Comparison of ENCODE assay signal across 40 mouse cellular contexts in the genomic region with DNA sequence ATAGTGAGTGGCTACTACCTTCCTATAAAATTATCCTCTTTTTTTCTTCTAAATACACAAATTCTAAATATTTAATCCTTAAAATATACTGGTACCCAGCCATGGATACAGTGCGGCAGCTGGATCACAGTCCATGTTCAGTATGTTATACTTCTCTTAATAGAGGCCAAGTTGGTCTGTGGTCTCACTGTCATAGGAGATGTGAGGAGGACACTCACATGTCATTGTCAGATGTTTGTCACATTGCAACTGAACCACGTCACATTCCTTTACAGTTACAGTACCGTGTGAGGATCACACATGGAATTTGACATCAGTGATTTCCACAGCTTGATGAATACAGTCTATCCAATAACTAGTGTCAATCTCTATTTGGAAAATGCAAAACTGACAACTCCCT. TPM values are rescaled to one million over a fixed set of nuclear protein-coding genes. Genes with fewer than 3 reads are reported as not detected.
DNase-seq lines count a peak whose midpoint lies in the region; ATAC-seq and TF ChIP-seq lines count a peak whose summit lies in the region.
"Had no signal": no experiment of that assay in that cellular context is flagged by ENCODE, and none has a peak within 500 bp of the region (broad histone marks: within the 10 kb centered on the region; RNA-seq: fewer than 3 reads in every experiment).

No protein-coding gene starts in this region.

- 0 out of 2 replicates have a peak overlapping the region, but pooled peaks have one; percentile 39 for H3K27ac ChIP-seq in heart, embryonic 15.5 days
- no peak overlapping the region for H3K27ac ChIP-seq in heart, embryonic 10.5 days
- H3K27ac ChIP-seq in bone marrow macrophage, adult 2 months (ENCODE audit: insufficient read depth, low read depth, low read length): peak overlapping the region; percentile 50; the same call in 1 of the 2 replicates
- H3K27ac ChIP-seq in macrophage: peak overlapping the region; percentile 93
- H3K27ac ChIP-seq: embryonic facial prominence, embryonic 12.5 days; hindbrain, postnatal 0 days; liver, embryonic 14.5 days; midbrain, embryonic 12.5 days; neural tube, embryonic 13.5 days had no signal

- no peaks in the 10 kb centered on the region for H3K9me3 ChIP-seq in heart, embryonic 15.5 days (replicated peaks)
- no peaks in the 10 kb centered on the region for H3K9me3 ChIP-seq in heart, embryonic 10.5 days
- H3K9me3 ChIP-seq: embryonic facial prominence, embryonic 12.5 days; midbrain, embryonic 12.5 days; neural tube, embryonic 13.5 days; stomach, embryonic 15.5 days had no signal

- H3K79me2 ChIP-seq in macrophage (ENCODE audit: inconsistent target): peaks cover 35% of the 10 kb centered on the region

- WGBS in heart, embryonic 15.5 days: 77% methylated on average over 3 of the region's 3 CpGs
- WGBS in heart, embryonic 10.5 days: 92% methylated on average over 3 of the region's 3 CpGs
- WGBS in macrophage (ENCODE audit: missing documents): 98% methylated on average over 3 of the region's 3 CpGs

- H3K4me2 ChIP-seq in heart, embryonic 15.5 days: no peak overlapping the region
- H3K4me2 ChIP-seq: embryonic facial prominence, embryonic 12.5 days; kidney, embryonic 15.5 days; midbrain, embryonic 12.5 days; neural tube, embryonic 13.5 days; stomach, embryonic 15.5 days had no signal

- peaks cover 20% of the 10 kb centered on the region for H3K4me1 ChIP-seq in heart, embryonic 15.5 days (replicated peaks)
- peaks cover 25% of the 10 kb centered on the region for H3K4me1 ChIP-seq in heart, embryonic 10.5 days
- peaks cover 21% of the 10 kb centered on the region for H3K4me1 ChIP-seq in bone marrow macrophage, adult 2 months (ENCODE audit: control insufficient read depth, insufficient read depth, low read length)

- H3K36me3 ChIP-seq in heart, embryonic 15.5 days: no peaks in the 10 kb centered on the region; the same call in 1 of the 2 replicates
- peaks cover 5% of the 10 kb centered on the region for H3K36me3 ChIP-seq in heart, embryonic 10.5 days
- no peaks in the 10 kb centered on the region for H3K36me3 ChIP-seq in macrophage (ENCODE audit: inconsistent target)
- H3K36me3 ChIP-seq: neural tube, embryonic 13.5 days; stomach, embryonic 15.5 days had no signal

- H3K9ac ChIP-seq in heart, embryonic 15.5 days: no peak overlapping the region
- H3K9ac ChIP-seq: embryonic facial prominence, embryonic 12.5 days; forebrain, postnatal 0 days; kidney, embryonic 15.5 days; liver, embryonic 14.5 days; midbrain, embryonic 12.5 days; neural tube, embryonic 13.5 days; stomach, embryonic 15.5 days had no signal

- DNase-seq in heart, embryonic 10.5 days (ENCODE audit: low spot score): no peak
- no peak for DNase-seq in right cerebral cortex, postnatal 4 days
- no peak for DNase-seq in thymus, postnatal 36 days
- DNase-seq in B cell, adult 2 months: no peak
- DNase-seq: adrenal gland, postnatal 10 days; cerebellum, adult 11-12 months; cerebellum, adult 9-11 months; embryo, embryonic 11 days; forebrain, postnatal 0 days; gastrocnemius, postnatal 14 days; kidney, adult 18-20 months; kidney, postnatal 25 days; liver; lung, adult 2 months; lung, postnatal 14 days; thymus, postnatal 14 days had no signal

- no peak for ATAC-seq in heart, embryonic 15.5 days (replicated peaks; ENCODE audit: insufficient number of reproducible peaks, insufficient read depth, low FRiP score, low read depth)
- ATAC-seq: forebrain, postnatal 0 days; hindbrain, postnatal 0 days; Patski had no signal

- no peak overlapping the region for H3K4me3 ChIP-seq in heart, embryonic 15.5 days
- H3K4me3 ChIP-seq in heart, embryonic 10.5 days: no peak overlapping the region
- H3K4me3 ChIP-seq in bone marrow macrophage, adult 2 months (ENCODE audit: insufficient read depth, low read length): no peak overlapping the region
- no peak overlapping the region for H3K4me3 ChIP-seq in macrophage (ENCODE audit: inconsistent target)
- H3K4me3 ChIP-seq: embryonic facial prominence, embryonic 12.5 days; erythroblast, embryonic 14.5 days; kidney, embryonic 15.5 days; midbrain, embryonic 12.5 days; neural tube, embryonic 13.5 days; stomach, embryonic 15.5 days had no signal

- no peaks in the 10 kb centered on the region for H3K27me3 ChIP-seq in heart, embryonic 15.5 days
- H3K27me3 ChIP-seq in heart, embryonic 10.5 days (ENCODE audit: insufficient read depth, poor library complexity, severe bottlenecking): no peaks in the 10 kb centered on the region
- H3K27me3 ChIP-seq: embryonic facial prominence, embryonic 12.5 days; kidney, embryonic 15.5 days; midbrain, embryonic 12.5 days; neural tube, embryonic 13.5 days; Patski; stomach, embryonic 15.5 days had no signal

- no peak for TF ChIP-seq CTCF in bone marrow macrophage, adult 2 months (IDR thresholded peaks at IDR 0.05; ENCODE audit: low read depth, low read length)

- no peak for TF ChIP-seq POLR2A in bone marrow macrophage, adult 2 months (IDR thresholded peaks at IDR 0.05; ENCODE audit: borderline replicate concordance, low read depth, low read length)

RNA-seq across cellular contexts. Expression of a gene that starts 36.2 kb away (rescaled TPM):
- polyA plus RNA-seq in heart, embryonic 15.5 days (2015; fragmentation: Nextera tagmentation; extraction: Ambion mirVana): not detected in 2 replicates
- polyA plus RNA-seq in heart, embryonic 10.5 days (2016; fragmentation: Nextera tagmentation; extraction: Ambion mirVana): not detected in 2 replicates
- not detected in 2 replicates for polyA plus RNA-seq in bone marrow macrophage, adult 2 months (2012; ENCODE audit: insufficient read depth, insufficient read length, missing spikeins)
- total RNA-seq in macrophage (2018; cell fraction: chromatin; rRNA removed): not detected
- total RNA-seq in macrophage (2018; cell fraction: cytosol; rRNA removed): not detected
- not detected for total RNA-seq in macrophage (2018; cell fraction: nucleus; rRNA removed)
- polyA plus RNA-seq in macrophage (2018): not detected in 3 replicates
- total RNA-seq: adrenal gland, postnatal 10 days; forebrain, postnatal 0 days; gastrocnemius, postnatal 14 days; granulocyte monocyte progenitor cell, adult 5-6 weeks; heart, postnatal 25 days; hindbrain, postnatal 0 days; layer of hippocampus, adult 18-20 months; layer of hippocampus, postnatal 10 days; left cerebral cortex, adult 18-20 months; left cerebral cortex, postnatal 14 days; megakaryocyte progenitor cell, adult 5-6 weeks; midbrain, postnatal 0 days had no signal
- polyA plus RNA-seq: embryonic facial prominence, embryonic 12.5 days; erythroblast, embryonic 14.5 days; forebrain, embryonic 11.5 days; forebrain, postnatal 0 days; heart, embryonic 14.5 days; hindbrain, embryonic 11.5 days; hindbrain, postnatal 0 days; kidney, embryonic 15.5 days; limb, embryonic 11.5 days; liver, embryonic 14.5 days; lung, adult 2 months; midbrain, embryonic 12.5 days; midbrain, postnatal 0 days; neural tube, embryonic 13.5 days; Patski; stomach, embryonic 15.5 days had no signal

RNA-seq across cellular contexts. Expression of a gene that starts 36.8 kb away (rescaled TPM):
- 22.0 and 24.2 TPM in 2 replicates for polyA plus RNA-seq in heart, embryonic 15.5 days (2015; fragmentation: Nextera tagmentation; extraction: Ambion mirVana)
- 19.4 and 27.1 TPM in 2 replicates for polyA plus RNA-seq in heart, embryonic 10.5 days (2016; fragmentation: Nextera tagmentation; extraction: Ambion mirVana)
- polyA plus RNA-seq in bone marrow macrophage, adult 2 months (2012; ENCODE audit: insufficient read depth, insufficient read length, missing spikeins): 12.0 and 14.4 TPM in 2 replicates
- 10 to 100 TPM; 11.1 to 29.5 (median 19.9) TPM for total RNA-seq in macrophage (2018; cell fraction: chromatin; rRNA removed)
- total RNA-seq in macrophage (2018; cell fraction: cytosol; rRNA removed): 10 to 100 TPM in 3 of 26 experiments, 1 to 10 TPM in 23; 6.4 to 10.8 (median 8.7) TPM
- total RNA-seq in macrophage (2018; cell fraction: nucleus; rRNA removed): 10 to 100 TPM in 22 of 26 experiments, 1 to 10 TPM in 4; 8.1 to 53.4 (median 15.3) TPM
- 5.3 to 18.7 TPM (median 7.3 TPM) in 3 replicates for polyA plus RNA-seq in macrophage (2018)
